Mouse (Mus musculus) stomach, postnatal 0 days (tissue): ENCODE measurements around the gene Ttll11. TPM values are rescaled to one million over a fixed set of nuclear protein-coding genes. Genes with fewer than 3 reads are reported as not detected.
A peak's percentile ranks its signal among the peaks of the same experiment; 100 is the strongest.

ENCODE experiments used
- ATAC-seq: fragments of 200-750 bp; cut with Nextera tagmentation; 2 replicates; pipeline ENCODE4 v1.8.0; 2017; ENCODE audit not compliant: low FRiP score, low TSS enrichment
- DNase-seq: peaks from one replicate; pipeline ENCODE4 v3.0.0-alpha.2; 2016; ENCODE audit warnings: low spot score
- H3K27ac ChIP-seq: fragments of 300-500 bp; sonication (generic); replicated peaks from 2 replicates; pipeline ENCODE4 v1.5.1; 2014; ENCODE audit warnings: mild to moderate bottlenecking, control low read depth
- H3K27me3 ChIP-seq: fragments of 300-500 bp; sonication (generic); 2 replicates; pipeline ENCODE4 v1.6.1; 2014; ENCODE audit warnings: low read length; ENCODE audit not compliant: control insufficient read depth, insufficient read depth
- H3K36me3 ChIP-seq: fragments of 300-500 bp; sonication (generic); 2 replicates; pipeline ENCODE4 v1.6.1; 2014; ENCODE audit warnings: low read length, mixed read lengths; ENCODE audit not compliant: control insufficient read depth, insufficient read depth
- H3K4me1 ChIP-seq: fragments of 300-500 bp; sonication (generic); replicated peaks from 2 replicates; pipeline ENCODE4 v1.6.1; 2014; ENCODE audit warnings: antibody characterized with exemption; ENCODE audit not compliant: control insufficient read depth, insufficient read depth
- H3K4me2 ChIP-seq: fragments of 300-500 bp; sonication (generic); replicated peaks from 2 replicates; pipeline ENCODE4 v1.6.1; 2014; ENCODE audit warnings: low read depth, mild to moderate bottlenecking, control low read depth, moderate library complexity
- H3K4me3 ChIP-seq: fragments of 300-500 bp; sonication (generic); 2 replicates; pipeline ENCODE4 v1.5.1; 2014; ENCODE audit warnings: low read depth, low read length, control low read depth
- H3K9ac ChIP-seq: fragments of 300-500 bp; sonication (generic); 2 replicates; pipeline ENCODE4 v1.6.1; 2014; ENCODE audit warnings: mild to moderate bottlenecking, low read length, control low read depth, mixed read lengths
- H3K9me3 ChIP-seq: fragments of 300-500 bp; sonication (generic); 2 replicates; pipeline ENCODE4 v1.6.1; 2016; ENCODE audit warnings: low read length; ENCODE audit not compliant: control insufficient read depth
- CTCF ChIP-seq: IDR thresholded peaks from 2 replicates; pipeline ENCODE4 v1.5.1; 2016; ENCODE audit warnings: antibody characterized with exemption, low read depth, mild to moderate bottlenecking, moderate library complexity
- EP300 ChIP-seq: optimal IDR thresholded peaks from 2 replicates; pipeline ENCODE3; 2016; ENCODE audit warnings: antibody characterized with exemption
- WGBS: fragments of 180-500 bp; shearing (Covaris S2); extraction: QIAGEN DNeasy Blood & Tissue Kit; methylation state at CpG from one replicate; pipeline ENCODE4 v1.1.7; 2014; 5-methylcytosine and 5-hydroxymethylcytosine counted together
- polyA plus RNA-seq: library from polyadenylated mRNA; unstranded; fragments of >200 nt; fragmentation: Nextera tagmentation; extraction: Ambion mirVana; gene quantifications from 2 replicates; pipeline ENCODE4 v1.2.1, GENCODE M21; 2015

Ttll11 gene
- polyA plus RNA-seq, 1 experiment from 2014 or later = 0.55 TPM

DNA sequence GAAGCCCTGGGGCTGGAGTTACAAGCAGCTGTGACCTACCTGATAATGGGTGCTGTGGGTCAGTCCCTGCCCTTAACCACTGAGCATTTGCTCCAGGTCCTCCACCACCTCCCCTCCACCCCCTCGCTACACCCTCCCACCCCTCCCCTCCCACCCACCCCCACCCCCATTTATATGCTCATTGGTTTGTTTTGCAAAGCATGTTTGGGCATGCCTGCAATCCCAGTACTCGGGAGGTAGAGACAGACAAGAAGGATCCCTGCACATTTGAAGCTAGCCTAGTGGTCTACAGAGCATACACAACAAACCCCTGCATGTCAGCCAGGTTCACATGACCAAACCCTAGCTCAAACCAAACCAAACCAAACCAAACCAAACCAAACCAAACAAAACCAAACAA, 243.7 kb downstream of the Ttll11 start:
- no peak overlapping the region for H3K27ac ChIP-seq
- H3K27me3 ChIP-seq = no peaks in the 10 kb centered on the region
- H3K4me3 ChIP-seq = no peak overlapping the region
- H3K4me1 ChIP-seq = no peaks in the 10 kb centered on the region
- no peaks in the 10 kb centered on the region for H3K9me3 ChIP-seq
- H3K9ac ChIP-seq = no peak overlapping the region
- DNase-seq (no peak), ATAC-seq (no peak)
- TF ChIP-seq CTCF = no peak
- TF ChIP-seq EP300 = no peak
- no peak overlapping the region for H3K4me2 ChIP-seq
- WGBS = 57% methylated on average over 2 of the region's 2 CpGs
- peaks cover 3% of the 10 kb centered on the region; the same call in 1 of the 2 replicates for H3K36me3 ChIP-seq

DNA sequence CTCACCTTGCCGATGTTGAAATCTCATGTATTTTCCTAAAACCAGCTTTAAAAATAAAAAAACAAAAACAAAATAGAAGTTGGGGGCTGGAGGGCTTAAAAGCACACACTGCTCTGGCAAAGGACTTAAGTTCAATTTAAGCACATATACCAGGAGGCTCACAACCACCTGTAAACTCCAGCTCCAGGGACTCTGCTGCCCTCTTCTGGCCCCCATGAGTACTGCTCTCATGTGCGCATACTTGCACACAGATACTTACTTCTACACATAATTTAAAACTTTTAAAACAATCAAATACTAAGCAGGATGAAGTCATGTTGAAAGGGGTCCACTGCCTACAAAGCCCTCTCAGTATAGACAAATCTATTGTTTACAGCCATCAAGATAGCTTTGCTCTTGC, 244.7 kb downstream of the Ttll11 start:
- no peak for ATAC-seq
- Histone ChIP-seq H3K4me2 (no peak overlapping the region), H3K9me3 (no peaks in the 10 kb centered on the region), H3K4me1 (no peaks in the 10 kb centered on the region), H3K9ac (no peak overlapping the region), H3K27me3 (no peaks in the 10 kb centered on the region), H3K36me3 (peaks cover 6% of the 10 kb centered on the region), H3K27ac (no peak overlapping the region), H3K4me3 (no peak overlapping the region)
- 98% methylated on average over 2 of the region's 2 CpGs for WGBS
- TF ChIP-seq CTCF = peak; percentile 65
- no peak for TF ChIP-seq EP300
- no peak for DNase-seq

DNA sequence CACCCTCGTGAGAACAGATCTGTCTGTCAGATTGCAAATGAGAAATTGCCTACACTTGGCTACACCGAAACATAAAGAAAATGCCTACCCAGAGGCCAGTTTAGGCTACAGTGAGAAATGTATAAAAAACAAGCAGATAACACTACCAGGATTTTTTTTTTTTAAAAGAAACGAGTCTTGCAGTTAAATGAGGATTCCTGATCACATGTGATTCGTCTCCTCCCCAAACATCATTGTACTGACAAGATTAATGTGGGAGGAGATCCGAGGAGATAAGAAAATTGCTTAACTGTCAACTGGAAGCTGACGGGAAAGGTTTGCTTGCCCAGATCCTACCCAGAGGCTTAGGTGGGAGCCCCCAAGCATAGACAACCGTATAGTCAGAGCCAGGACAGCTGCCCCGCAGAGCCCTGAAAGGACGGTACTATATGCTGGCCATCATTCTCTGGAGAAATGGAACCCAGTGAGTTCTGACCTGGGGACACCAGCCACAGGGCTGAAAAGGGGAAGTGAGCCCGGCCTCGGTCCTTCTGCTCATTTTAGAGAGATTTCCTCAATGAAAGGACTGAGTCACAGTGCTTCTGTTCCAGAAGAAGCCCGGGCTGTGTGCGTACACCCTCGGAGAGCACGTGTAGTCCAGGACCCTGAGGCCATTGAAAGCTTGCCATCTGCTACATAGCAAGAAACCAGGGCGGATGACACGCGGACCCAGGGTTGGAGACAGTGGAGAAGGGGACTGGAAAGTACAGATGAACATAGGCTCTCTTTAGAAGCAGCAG, 247.9 kb downstream of the Ttll11 start:
- Histone ChIP-seq H3K4me2 (no peak overlapping the region), H3K9ac (no peak overlapping the region), H3K27ac (no peak overlapping the region; the same call in 1 of the 2 replicates), H3K4me3 (no peak overlapping the region), H3K36me3 (peaks cover 24% of the 10 kb centered on the region), H3K9me3 (no peaks in the 10 kb centered on the region), H3K4me1 (no peaks in the 10 kb centered on the region), H3K27me3 (no peaks in the 10 kb centered on the region)
- 60% methylated on average over 18 of the region's 18 CpGs for WGBS
- no peak for DNase-seq
- ATAC-seq = peak; percentile 8; the same call in 1 of the 2 replicates
- TF ChIP-seq CTCF = no peak
- TF ChIP-seq EP300 = no peak

DNA sequence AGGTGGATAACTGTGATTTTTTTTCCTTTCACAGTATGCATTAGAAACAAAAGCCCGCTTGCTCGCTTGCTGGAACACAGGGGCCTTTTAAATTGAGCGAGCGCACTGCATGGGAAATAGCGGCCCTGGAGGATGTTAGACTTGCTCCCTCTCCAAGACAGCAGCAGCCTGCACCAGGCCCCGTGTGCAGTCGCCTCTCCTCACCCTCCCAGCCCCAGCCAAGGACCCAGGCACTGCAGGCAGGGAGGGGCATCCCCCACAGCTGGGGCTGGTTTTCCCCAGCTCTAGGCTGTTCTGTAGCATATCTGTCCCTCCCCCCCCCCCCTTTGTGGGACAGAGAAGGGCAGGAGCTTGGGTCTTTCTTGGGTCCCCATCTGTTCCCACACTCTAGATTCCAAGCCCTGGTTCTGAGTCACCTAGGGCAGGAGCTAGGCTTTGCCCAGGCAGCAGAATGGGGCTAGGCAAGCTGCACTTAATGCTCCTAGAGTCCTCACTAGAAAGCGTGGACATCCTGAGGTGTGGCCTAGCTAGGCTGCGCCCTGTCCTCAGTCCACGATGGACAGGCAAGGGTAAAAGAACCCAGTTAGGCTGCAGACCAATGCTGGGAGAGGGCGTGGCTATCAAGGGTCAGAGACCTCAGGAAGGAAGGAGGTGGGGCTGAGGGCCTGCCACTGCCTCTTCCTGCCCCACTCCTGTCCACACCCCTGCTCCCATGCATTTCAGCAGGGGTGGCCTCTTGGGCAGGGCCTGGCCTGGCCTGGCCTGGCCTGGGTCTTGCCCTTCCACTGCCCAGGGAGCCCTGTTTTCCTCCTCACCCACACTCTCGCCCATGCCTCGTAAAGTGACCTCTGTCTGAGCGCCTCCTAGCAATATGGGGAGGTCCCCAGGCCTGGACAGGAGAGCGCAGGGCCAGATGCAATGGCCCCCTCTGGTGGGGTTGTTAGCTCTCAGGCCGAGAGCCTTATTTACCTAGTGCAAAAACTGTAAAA, 250.3 kb downstream of the Ttll11 start:
- Histone ChIP-seq H3K27me3 (no peaks in the 10 kb centered on the region), H3K4me2 (no peak overlapping the region), H3K9ac (no peak overlapping the region), H3K4me1 (no peaks in the 10 kb centered on the region), H3K4me3 (no peak overlapping the region), H3K27ac (peak overlapping the region; percentile 4; the same call in 1 of the 2 replicates), H3K9me3 (no peaks in the 10 kb centered on the region), H3K36me3 (peaks cover 30% of the 10 kb centered on the region)
- DNase-seq (peak; percentile 61), ATAC-seq (peak; percentile 77)
- WGBS = 43% methylated on average over 16 of the region's 16 CpGs
- TF ChIP-seq EP300 = no peak
- TF ChIP-seq CTCF = peak; percentile 71

DNA sequence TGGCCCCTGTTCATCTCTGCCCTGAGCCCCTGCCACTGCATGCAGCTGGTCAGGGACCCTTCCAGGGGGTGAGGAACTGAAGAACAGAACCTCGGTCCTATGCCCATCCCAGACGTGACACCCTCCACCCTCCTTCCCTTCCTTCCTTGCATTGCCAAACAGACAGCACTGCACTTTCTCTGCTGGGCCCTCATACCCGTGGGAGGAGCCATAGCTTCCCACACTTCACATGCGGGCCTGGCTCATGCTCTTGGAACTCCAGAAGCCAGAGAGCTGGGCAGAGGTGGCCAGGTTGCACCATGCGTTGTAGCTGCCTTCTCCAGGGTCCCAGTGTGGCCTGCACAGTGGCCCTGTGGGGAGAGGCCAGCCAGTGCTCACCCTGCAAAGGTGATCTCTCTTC, 251.1 kb downstream of the Ttll11 start:
- Histone ChIP-seq H3K36me3 (peaks cover 32% of the 10 kb centered on the region), H3K4me2 (no peak overlapping the region), H3K9me3 (no peaks in the 10 kb centered on the region), H3K4me3 (no peak overlapping the region), H3K27me3 (no peaks in the 10 kb centered on the region), H3K9ac (no peak overlapping the region), H3K27ac (peak overlapping the region; percentile 30; the same call in 1 of the 2 replicates), H3K4me1 (no peaks in the 10 kb centered on the region)
- ATAC-seq (no peak), DNase-seq (no peak)
- TF ChIP-seq EP300 = no peak
- no peak for TF ChIP-seq CTCF
- 39% methylated on average over 5 of the region's 5 CpGs for WGBS
